Mouse (Mus musculus) macrophage (primary cell): ENCODE results near the gene Smim4. TPM values are rescaled to one million over a fixed set of nuclear protein-coding genes. Genes with fewer than 3 reads are reported as not detected.

ENCODE experiments used
- H3K27ac ChIP-seq: fragments of 350-480 bp; formaldehyde crosslinking; 2 replicates; pipeline ENCODE4 v1.9.0; 2021
- H3K36me3 ChIP-seq: fragments of 350-480 bp; formaldehyde crosslinking; 2 replicates; pipeline ENCODE4 v1.9.0; 2021; ENCODE audit errors: inconsistent target
- H3K4me3 ChIP-seq: fragments of 350-480 bp; formaldehyde crosslinking; 2 replicates; pipeline ENCODE4 v1.9.0; 2021; ENCODE audit errors: inconsistent target
- H3K79me2 ChIP-seq: fragments of 350-480 bp; formaldehyde crosslinking; 2 replicates; pipeline ENCODE4 v1.9.0; 2021; ENCODE audit errors: inconsistent target
- WGBS: methylation state at CpG from one replicate; pipeline ENCODE4 v1.1.7; 2026; ENCODE audit warnings: inconsistent platforms; ENCODE audit not compliant: missing documents; 5-methylcytosine and 5-hydroxymethylcytosine counted together
- polyA plus RNA-seq: library from polyadenylated mRNA; stranded (reverse); fragments of 250-400 nt; gene quantifications from 3 replicates; pipeline ENCODE4 v1.2.4, GENCODE M21; 2018; ENCODE audit warnings: inconsistent platforms
- total RNA-seq, 78 experiments: library from RNA; depleted of rRNA; stranded (reverse); fragments of 250-400 nt; gene quantifications; 1 replicate in 9 of 78; 2 replicates in 24 of 78; 3 replicates in 43 of 78; 4 replicates in 2 of 78; pipeline ENCODE4 v1.2.4; 2018; ENCODE audit warnings: inconsistent platforms in 56 of 78

Smim4 gene
- total RNA-seq (2018; cell fraction: chromatin; rRNA removed): 10 to 100 TPM in 5 of 26 experiments, 1 to 10 TPM in 12, under 1 TPM in 1, not detected in 8; 0.82 to 20.9 (median 6.8) TPM
- 10 to 100 TPM; 33.4 to 98.2 (median 47.8) TPM for total RNA-seq (2018; cell fraction: cytosol; rRNA removed)
- total RNA-seq (2018; cell fraction: nucleus; rRNA removed): 10 to 100 TPM in 14 of 26 experiments, 1 to 10 TPM in 12; 2.1 to 47.5 (median 11.1) TPM
- 5.9 to 64.8 TPM (median 39.9 TPM) in 3 replicates for polyA plus RNA-seq

DNA sequence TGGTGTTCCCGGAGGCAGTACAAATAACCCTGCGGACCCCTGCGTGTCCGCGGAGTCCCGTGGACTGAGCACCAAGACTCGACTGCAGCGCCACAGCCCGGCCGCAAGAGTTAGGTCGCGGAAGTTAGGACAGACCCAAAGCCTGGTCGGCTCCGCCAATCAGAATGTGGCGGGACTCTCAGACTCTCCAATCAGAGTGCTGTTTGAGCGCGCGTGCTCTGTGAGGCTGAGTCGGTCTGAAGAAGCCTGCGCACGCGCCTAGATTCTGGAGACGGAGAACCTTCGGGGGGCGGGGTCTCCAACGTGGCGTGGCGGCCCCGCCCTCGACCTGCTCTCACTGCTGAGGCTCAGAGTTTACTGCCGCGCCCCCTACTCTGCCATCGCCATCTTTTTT is at the start of gene Smim4:
Gene Smim4, minus strand, starts transcription at position 131 of the 394 bp plus-strand sequence.
- H3K27ac ChIP-seq: peak within 1 kb of the TSS; percentile 92
- WGBS: under 1% methylated on average over 29 of the region's 33 CpGs
- peaks cover 6% of the 10 kb centered on the region; the same call in 1 of the 2 replicates for H3K36me3 ChIP-seq
- H3K4me3 ChIP-seq: peak within 1 kb of the TSS; percentile 89
- peaks cover 75% of the 10 kb centered on the region for H3K79me2 ChIP-seq

DNA sequence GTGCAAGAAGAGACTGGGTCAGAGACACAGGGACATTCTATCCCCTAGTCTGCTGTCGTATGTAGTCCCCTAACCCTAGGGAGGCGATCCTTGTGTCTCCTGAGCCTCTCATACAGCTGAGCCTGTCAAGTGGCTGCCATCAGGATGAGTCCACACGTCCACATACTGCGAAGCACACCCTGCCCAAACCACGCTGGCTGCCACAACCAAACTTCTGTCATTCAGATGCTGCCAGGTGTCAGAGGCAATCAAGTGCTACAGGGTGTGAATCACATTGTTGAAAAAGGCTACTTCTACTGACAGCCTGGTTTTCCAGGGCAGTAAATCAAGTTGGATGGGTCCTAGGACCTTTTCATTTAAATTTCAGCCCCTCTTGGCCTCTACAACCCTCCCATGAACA is 49.0 kb upstream of the Smim4 start:
- H3K27ac ChIP-seq: no peak overlapping the region
- WGBS: 99% methylated on average over 5 of the region's 5 CpGs
- no peak overlapping the region for H3K4me3 ChIP-seq
- H3K79me2 ChIP-seq: peaks cover 97% of the 10 kb centered on the region
- H3K36me3 ChIP-seq: peaks cover 79% of the 10 kb centered on the region

- peaks cover 97% of the 10 kb centered on the region for H3K79me2 ChIP-seq
- 94% methylated on average over 7 of the region's 16 CpGs for WGBS
- H3K36me3 ChIP-seq: peaks cover 80% of the 10 kb centered on the region
- H3K4me3 ChIP-seq: no peak overlapping the region
- no peak overlapping the region for H3K27ac ChIP-seq
Observed at GRCm38 (mm10) chr14:31177287-31177686, 48.5 kb upstream of the Smim4 start.

DNA sequence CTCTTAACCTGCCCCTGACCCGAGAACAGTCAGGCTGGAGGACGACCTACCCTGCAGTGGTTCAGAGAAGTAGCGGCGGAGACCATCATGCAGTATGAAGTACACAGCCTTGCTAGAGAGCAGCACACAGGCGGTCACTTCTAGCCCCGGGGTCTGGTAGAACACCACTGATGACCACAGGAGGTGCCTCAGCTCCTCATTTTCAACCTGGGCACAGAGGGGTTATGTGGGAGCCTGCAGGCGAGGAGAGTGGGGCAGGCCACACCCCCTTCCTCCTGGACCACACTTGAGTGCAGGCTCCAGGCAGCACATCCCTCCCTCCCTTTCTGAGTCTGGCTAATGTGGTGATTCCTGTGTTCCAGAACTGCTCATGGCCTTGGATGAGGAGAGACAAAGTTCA is 44.8 kb upstream of the Smim4 start:
- H3K27ac ChIP-seq: peak overlapping the region; percentile 100
- WGBS: 90% methylated on average over 7 of the region's 7 CpGs
- H3K4me3 ChIP-seq: no peak overlapping the region
- H3K36me3 ChIP-seq: peaks cover 73% of the 10 kb centered on the region
- peaks cover 97% of the 10 kb centered on the region for H3K79me2 ChIP-seq

GRCm38 (mm10) chr14:31172781-31173455 is 44.2 kb upstream of the Smim4 start:
- Histone ChIP-seq H3K27ac (peak overlapping the region; percentile 100), H3K36me3 (peaks cover 67% of the 10 kb centered on the region), H3K4me3 (no peak overlapping the region), H3K79me2 (peaks cover 97% of the 10 kb centered on the region)
- 78% methylated on average over 16 of the region's 18 CpGs for WGBS

GRCm38 (mm10) chr14:31171821-31172220 is 43.1 kb upstream of the Smim4 start:
- peak overlapping the region; percentile 100 for H3K27ac ChIP-seq
- 96% methylated on average over 15 of the region's 15 CpGs for WGBS
- H3K79me2 ChIP-seq: peaks cover 97% of the 10 kb centered on the region
- H3K36me3 ChIP-seq: peaks cover 56% of the 10 kb centered on the region
- no peak overlapping the region for H3K4me3 ChIP-seq

- H3K79me2 ChIP-seq: peaks cover 97% of the 10 kb centered on the region
- peaks cover 53% of the 10 kb centered on the region; the same call in 1 of the 2 replicates for H3K36me3 ChIP-seq
- 94% methylated on average over 11 of the region's 11 CpGs for WGBS
- H3K4me3 ChIP-seq: no peak overlapping the region
- peak overlapping the region; percentile 100 for H3K27ac ChIP-seq
Observed at GRCm38 (mm10) chr14:31171386-31171785, 42.6 kb upstream of the Smim4 start.

GRCm38 (mm10) chr14:31170963-31171362 is 42.2 kb upstream of the Smim4 start:
- H3K36me3 ChIP-seq: peaks cover 49% of the 10 kb centered on the region; the same call in 1 of the 2 replicates
- peaks cover 94% of the 10 kb centered on the region for H3K79me2 ChIP-seq
- no peak overlapping the region for H3K4me3 ChIP-seq
- peak overlapping the region; percentile 100 for H3K27ac ChIP-seq
- 92% methylated on average over 13 of the region's 13 CpGs for WGBS

GRCm38 (mm10) chr14:31169508-31169907 is 40.8 kb upstream of the Smim4 start:
- Histone ChIP-seq H3K79me2 (peaks cover 95% of the 10 kb centered on the region), H3K36me3 (peaks cover 37% of the 10 kb centered on the region; the same call in 1 of the 2 replicates), H3K4me3 (no peak overlapping the region), H3K27ac (peak overlapping the region; percentile 100)
- WGBS: 37% methylated on average over 6 of the region's 6 CpGs

DNA sequence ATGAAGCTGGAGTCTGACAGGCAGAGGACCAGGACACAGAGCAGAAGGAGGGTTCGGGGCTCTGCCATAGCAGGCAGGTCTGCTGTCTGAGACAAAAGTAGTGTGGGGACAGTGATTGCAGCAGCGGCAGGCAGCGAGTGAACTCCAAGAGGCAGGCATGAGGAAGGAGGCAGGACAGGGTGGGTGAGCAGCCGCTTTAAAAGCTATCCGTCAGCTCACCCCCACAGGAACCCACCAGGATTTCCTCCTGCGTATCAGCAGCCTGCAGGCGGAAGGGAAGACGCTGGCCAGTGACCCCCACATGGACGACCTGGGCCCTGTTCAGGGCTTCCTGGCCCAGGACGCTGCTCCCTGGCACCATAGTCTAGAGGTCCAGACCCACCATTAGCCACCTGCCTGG is 39.7 kb upstream of the Smim4 start, which contains the start of gene Stab1:
Gene Stab1, minus strand, starts transcription at position 217 of the 400 bp plus-strand sequence.
- peaks cover 31% of the 10 kb centered on the region; the same call in 1 of the 2 replicates for H3K36me3 ChIP-seq
- H3K27ac ChIP-seq: peak within 1 kb of the TSS; percentile 100
- peaks cover 97% of the 10 kb centered on the region for H3K79me2 ChIP-seq
- peak within 1 kb of the TSS; percentile 52 for H3K4me3 ChIP-seq
- 24% methylated on average over 9 of the region's 10 CpGs for WGBS

- H3K27ac ChIP-seq: peak overlapping the region; percentile 100
- H3K79me2 ChIP-seq: peaks cover 97% of the 10 kb centered on the region
- WGBS: 49% methylated on average over 9 of the region's 9 CpGs
- H3K36me3 ChIP-seq: peaks cover 28% of the 10 kb centered on the region; the same call in 1 of the 2 replicates
- H3K4me3 ChIP-seq: peak overlapping the region; percentile 52
Observed at GRCm38 (mm10) chr14:31166827-31167226, 38.1 kb upstream of the Smim4 start.

DNA sequence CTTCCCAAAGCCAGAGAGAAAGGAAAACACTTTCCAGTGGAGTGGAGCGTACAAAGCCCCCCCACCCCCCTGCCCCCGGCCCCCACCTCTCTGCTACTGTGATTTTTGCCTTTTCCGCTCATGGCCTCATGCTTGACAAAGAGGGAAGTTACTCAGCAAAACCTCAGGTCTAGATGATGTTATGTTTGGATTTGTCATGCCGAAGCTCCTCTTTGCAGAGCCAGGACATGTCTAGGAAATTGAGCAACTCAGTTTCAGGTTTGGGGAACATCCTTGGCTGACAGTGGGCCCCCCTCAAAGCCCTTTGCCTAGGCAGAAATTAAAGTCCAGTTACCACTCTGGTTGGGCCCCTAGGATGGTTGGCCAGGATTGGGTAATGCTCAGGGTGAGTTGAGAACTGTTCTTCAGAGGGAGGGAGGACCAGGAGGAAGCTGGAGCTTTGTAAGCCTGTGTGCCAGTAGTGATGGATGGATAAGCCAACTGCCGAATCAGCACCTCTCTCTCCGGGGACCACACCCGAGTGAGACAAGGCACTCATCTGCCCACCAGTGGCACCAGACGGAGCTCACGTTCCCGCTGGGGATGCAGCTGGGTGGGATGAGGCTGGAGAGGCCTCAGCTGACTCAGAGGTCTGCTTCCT is 37.4 kb upstream of the Smim4 start:
- Histone ChIP-seq H3K27ac (peak overlapping the region; percentile 100), H3K4me3 (peak overlapping the region; percentile 52), H3K79me2 (peaks cover 97% of the 10 kb centered on the region), H3K36me3 (peaks cover 21% of the 10 kb centered on the region; the same call in 1 of the 2 replicates)
- WGBS: 5% methylated on average over 10 of the region's 10 CpGs

- peaks cover 97% of the 10 kb centered on the region for H3K79me2 ChIP-seq
- H3K4me3 ChIP-seq: peak overlapping the region; percentile 52; the same call in 1 of the 2 replicates
- peak overlapping the region; percentile 100 for H3K27ac ChIP-seq
- H3K36me3 ChIP-seq: 0 out of 2 replicates have a peak, but pooled peaks cover 14% of the 10 kb centered on the region
- 38% methylated on average over 7 of the region's 7 CpGs for WGBS
Observed at GRCm38 (mm10) chr14:31165458-31165857, 36.7 kb upstream of the Smim4 start.

DNA sequence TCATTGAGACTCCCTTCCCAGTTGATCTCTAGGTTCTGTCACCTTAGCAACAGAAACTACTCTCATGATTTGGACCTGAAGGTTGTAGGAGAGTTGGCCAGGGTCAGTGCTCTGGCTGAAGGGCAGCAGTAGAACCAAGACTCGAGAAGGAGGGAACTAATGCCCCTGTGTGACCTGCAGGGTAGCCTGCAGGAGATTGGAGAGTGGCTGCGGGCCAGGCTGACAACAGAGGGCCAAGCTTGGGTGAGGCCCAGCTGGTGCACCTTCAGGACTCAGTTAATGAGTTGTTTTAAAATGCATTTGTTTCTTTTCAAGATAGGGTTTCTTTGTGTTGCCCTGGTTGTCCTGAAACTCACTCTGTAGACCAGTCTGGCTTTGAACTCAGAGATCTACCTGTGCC is 36.3 kb upstream of the Smim4 start:
- peak overlapping the region; percentile 100 for H3K27ac ChIP-seq
- H3K36me3 ChIP-seq: peaks cover 14% of the 10 kb centered on the region; the same call in 1 of the 2 replicates
- 63% methylated on average over 2 of the region's 2 CpGs for WGBS
- peak overlapping the region; percentile 52; the same call in 1 of the 2 replicates for H3K4me3 ChIP-seq
- H3K79me2 ChIP-seq: peaks cover 97% of the 10 kb centered on the region
